Mouse (Mus musculus) lung, adult 2 months (tissue): Measurements from ENCODE around the gene Cotl1.

Experiments used
- CTCF ChIP-seq: fragments of 200-500 bp; IDR thresholded peaks from 2 replicates; pipeline ENCODE4 v1.5.1; 2011; ENCODE audit warnings: mild to moderate bottlenecking, low read length, control low read depth; ENCODE audit not compliant: insufficient read depth
- POLR2A ChIP-seq: fragments of 200-500 bp; IDR thresholded peaks from 2 replicates; pipeline ENCODE4 v1.6.1; 2011; ENCODE audit warnings: low read depth, mild to moderate bottlenecking, control low read depth, low read length, borderline replicate concordance; ENCODE audit errors: extremely low read depth

- TF ChIP-seq CTCF (no peak), POLR2A (no peak)
Observed at GRCm38 (mm10) chr8:119817446-119817845, 22.9 kb downstream of the Cotl1 start.
